Mouse (Mus musculus) forebrain, embryonic 14.5 days (tissue): Measurements from ENCODE around the gene Chsy1. TPM values are rescaled to one million over a fixed set of nuclear protein-coding genes. Genes with fewer than 3 reads are reported as not detected.

Source experiments
- ATAC-seq: fragments of 200-750 bp; cut with Nextera tagmentation; 2 replicates; pipeline ENCODE4 v1.8.0; 2017; ENCODE audit warnings: mild to moderate bottlenecking, moderate library complexity
- DNase-seq: peaks from one replicate; pipeline ENCODE4 v3.0.0-alpha.2; 2015; ENCODE audit warnings: low spot score
- H3K27ac ChIP-seq: fragments of 300-500 bp; sonication (generic); 2 replicates; pipeline ENCODE4 v1.5.1; 2014; ENCODE audit warnings: low read depth, mild to moderate bottlenecking, control low read depth, low read length, moderate library complexity
- H3K27me3 ChIP-seq: fragments of 300-500 bp; sonication (generic); replicated peaks from 2 replicates; pipeline ENCODE4 v1.6.1; 2014; ENCODE audit warnings: low read length, control low read depth, mixed read lengths; ENCODE audit not compliant: control insufficient read depth, insufficient read depth
- H3K36me3 ChIP-seq: fragments of 300-500 bp; sonication (generic); 2 replicates; pipeline ENCODE4 v1.6.1; 2014; ENCODE audit warnings: low read length, control low read depth; ENCODE audit not compliant: control insufficient read depth, insufficient read depth
- H3K4me1 ChIP-seq: fragments of 300-500 bp; sonication (generic); 2 replicates; pipeline ENCODE4 v1.6.1; 2014; ENCODE audit warnings: antibody characterized with exemption, low read length, control low read depth; ENCODE audit not compliant: control insufficient read depth, insufficient read depth
- H3K4me2 ChIP-seq: fragments of 300-500 bp; sonication (generic); 2 replicates; pipeline ENCODE4 v1.6.1; 2014; ENCODE audit warnings: mild to moderate bottlenecking, control low read depth, low read length
- H3K4me3 ChIP-seq: fragments of 300-500 bp; sonication (generic); 2 replicates; pipeline ENCODE4 v1.5.1; 2014; ENCODE audit warnings: low read depth, low read length, control low read depth
- H3K9ac ChIP-seq: fragments of 300-500 bp; sonication (generic); 2 replicates; pipeline ENCODE4 v1.6.1; 2014; ENCODE audit warnings: mild to moderate bottlenecking, low read length, control low read depth, moderate library complexity
- H3K9me3 ChIP-seq: fragments of 300-500 bp; sonication (generic); replicated peaks from 2 replicates; pipeline ENCODE4 v1.6.1; 2016; ENCODE audit warnings: low read length, control low read depth, mixed read lengths; ENCODE audit not compliant: control insufficient read depth
- WGBS: fragments of 180-500 bp; shearing (Covaris S2); extraction: QIAGEN DNeasy Blood & Tissue Kit; methylation state at CpG from one replicate; pipeline ENCODE4 v1.1.7; 2014; 5-methylcytosine and 5-hydroxymethylcytosine counted together
- polyA plus RNA-seq: library from polyadenylated mRNA; unstranded; fragments of >200 nt; fragmentation: Nextera tagmentation; extraction: Ambion mirVana; gene quantifications from 2 replicates; pipeline ENCODE4 v1.2.1, GENCODE M21; 2014

Chsy1 gene
- polyA plus RNA-seq, 1 experiment from 2014 or later = 17.8 TPM

DNA sequence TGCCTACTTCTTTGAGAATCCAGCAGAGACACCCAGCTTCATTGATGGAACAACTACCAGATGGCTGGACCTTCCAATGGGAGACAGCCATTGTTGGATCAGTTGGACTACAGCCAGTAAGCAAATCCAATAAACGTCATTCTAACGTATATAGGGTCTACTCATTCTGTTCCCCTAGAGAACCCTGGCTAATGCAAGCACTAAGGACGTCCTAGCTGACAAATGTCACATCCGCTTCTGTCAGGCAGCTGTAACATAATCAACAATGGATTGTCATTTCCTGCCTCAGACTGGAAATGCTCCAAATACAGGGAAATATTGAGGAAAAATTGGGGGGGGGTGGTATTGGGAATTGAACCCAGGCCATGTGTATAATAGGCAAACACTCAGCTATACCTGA is 3.5 kb upstream of the Chsy1 start:
- no peaks in the 10 kb centered on the region for H3K36me3 ChIP-seq
- H3K27me3 ChIP-seq = 0 out of 2 replicates have a peak, but pooled peaks cover 4% of the 10 kb centered on the region
- H3K4me2 ChIP-seq = no peak overlapping the region
- H3K9me3 ChIP-seq = no peaks in the 10 kb centered on the region
- no peak overlapping the region for H3K9ac ChIP-seq
- peaks cover under 1% of the 10 kb centered on the region; the same call in 1 of the 2 replicates for H3K4me1 ChIP-seq
- no peak overlapping the region for H3K4me3 ChIP-seq
- ATAC-seq (no peak), DNase-seq (no peak)
- H3K27ac ChIP-seq = no peak overlapping the region
- 57% methylated on average over 4 of the region's 4 CpGs for WGBS

DNA sequence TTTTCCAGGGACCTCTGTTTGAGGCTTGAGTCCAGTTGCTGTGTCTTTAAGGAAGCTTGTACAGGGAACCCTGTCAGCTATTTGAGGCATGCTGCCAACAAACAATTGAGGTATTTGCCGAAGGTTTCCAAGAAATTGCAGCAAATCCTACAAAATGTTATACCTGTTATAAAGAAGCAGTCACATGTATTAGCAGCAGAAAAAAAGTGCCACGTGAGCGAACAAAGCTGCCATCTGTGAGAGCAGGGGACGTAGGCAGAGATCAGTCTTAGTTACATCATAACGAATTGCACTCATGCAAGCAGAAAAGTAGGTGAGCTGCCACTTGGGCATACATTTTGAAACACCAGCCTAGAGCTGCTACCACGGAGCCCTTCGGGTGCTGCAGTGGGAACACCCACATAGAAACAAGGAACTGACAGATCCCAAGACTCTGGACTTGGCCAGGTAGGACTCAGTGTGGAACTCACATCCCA is 2.7 kb upstream of the Chsy1 start:
- Histone ChIP-seq H3K27me3 (0 out of 2 replicates have a peak, but pooled peaks cover 4% of the 10 kb centered on the region), H3K36me3 (no peaks in the 10 kb centered on the region), H3K27ac (no peak overlapping the region), H3K9me3 (no peaks in the 10 kb centered on the region), H3K4me1 (peaks cover 7% of the 10 kb centered on the region), H3K4me2 (no peak overlapping the region), H3K9ac (no peak overlapping the region), H3K4me3 (no peak overlapping the region)
- ATAC-seq (no peak), DNase-seq (no peak)
- 55% methylated on average over 7 of the region's 7 CpGs for WGBS

DNA sequence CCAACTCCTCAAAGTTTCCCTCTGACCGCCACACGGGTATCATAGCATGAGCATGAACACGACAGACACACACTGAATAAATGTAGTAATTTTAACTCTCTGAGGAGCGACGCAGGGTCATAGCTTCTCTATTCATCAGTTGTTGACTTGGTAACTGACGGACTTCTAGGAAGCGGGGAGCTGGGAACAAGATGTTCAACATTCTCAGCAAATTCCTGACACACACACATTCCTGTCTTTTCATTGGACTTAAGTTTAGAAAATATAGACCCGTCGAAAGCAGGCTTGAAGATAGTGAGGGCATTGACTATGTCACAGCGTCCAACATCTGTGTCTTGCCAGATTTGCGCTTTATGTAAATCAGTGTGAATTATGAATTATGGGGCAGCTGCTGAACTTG is 2.1 kb upstream of the Chsy1 start:
- Histone ChIP-seq H3K4me2 (no peak overlapping the region), H3K9me3 (no peaks in the 10 kb centered on the region), H3K9ac (no peak overlapping the region), H3K4me3 (no peak overlapping the region), H3K27ac (no peak overlapping the region), H3K36me3 (no peaks in the 10 kb centered on the region), H3K4me1 (peaks cover 7% of the 10 kb centered on the region), H3K27me3 (0 out of 2 replicates have a peak, but pooled peaks cover 4% of the 10 kb centered on the region)
- 80% methylated on average over 11 of the region's 11 CpGs for WGBS
- no peak for DNase-seq
- ATAC-seq = no peak

DNA sequence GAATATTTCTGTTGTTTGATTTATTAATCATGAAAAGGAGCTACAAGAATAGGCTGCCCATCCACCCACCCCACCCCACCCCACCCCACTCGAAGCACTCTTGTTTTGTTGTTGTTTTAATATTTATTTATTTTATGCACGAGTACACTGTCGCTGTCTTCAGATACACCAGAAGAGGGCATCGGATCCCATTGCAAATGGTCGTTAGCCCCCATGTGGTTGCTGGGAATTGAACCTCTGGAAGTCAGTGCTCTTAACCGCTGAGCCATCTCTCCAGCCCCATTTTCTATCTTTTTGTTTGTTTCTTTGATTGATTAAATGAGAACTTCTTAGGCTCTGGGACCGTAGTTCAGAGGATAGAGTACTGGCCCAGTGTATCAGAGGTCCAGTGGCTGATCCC is 1.4 kb upstream of the Chsy1 start:
- Histone ChIP-seq H3K4me2 (no peak overlapping the region), H3K36me3 (no peaks in the 10 kb centered on the region), H3K4me3 (no peak overlapping the region), H3K9ac (no peak overlapping the region), H3K4me1 (peaks cover 7% of the 10 kb centered on the region), H3K27me3 (0 out of 2 replicates have a peak, but pooled peaks cover 4% of the 10 kb centered on the region), H3K27ac (no peak overlapping the region), H3K9me3 (no peaks in the 10 kb centered on the region)
- 9% methylated on average over 7 of the region's 7 CpGs for WGBS
- peak; percentile 60 for DNase-seq
- no peak for ATAC-seq

DNA sequence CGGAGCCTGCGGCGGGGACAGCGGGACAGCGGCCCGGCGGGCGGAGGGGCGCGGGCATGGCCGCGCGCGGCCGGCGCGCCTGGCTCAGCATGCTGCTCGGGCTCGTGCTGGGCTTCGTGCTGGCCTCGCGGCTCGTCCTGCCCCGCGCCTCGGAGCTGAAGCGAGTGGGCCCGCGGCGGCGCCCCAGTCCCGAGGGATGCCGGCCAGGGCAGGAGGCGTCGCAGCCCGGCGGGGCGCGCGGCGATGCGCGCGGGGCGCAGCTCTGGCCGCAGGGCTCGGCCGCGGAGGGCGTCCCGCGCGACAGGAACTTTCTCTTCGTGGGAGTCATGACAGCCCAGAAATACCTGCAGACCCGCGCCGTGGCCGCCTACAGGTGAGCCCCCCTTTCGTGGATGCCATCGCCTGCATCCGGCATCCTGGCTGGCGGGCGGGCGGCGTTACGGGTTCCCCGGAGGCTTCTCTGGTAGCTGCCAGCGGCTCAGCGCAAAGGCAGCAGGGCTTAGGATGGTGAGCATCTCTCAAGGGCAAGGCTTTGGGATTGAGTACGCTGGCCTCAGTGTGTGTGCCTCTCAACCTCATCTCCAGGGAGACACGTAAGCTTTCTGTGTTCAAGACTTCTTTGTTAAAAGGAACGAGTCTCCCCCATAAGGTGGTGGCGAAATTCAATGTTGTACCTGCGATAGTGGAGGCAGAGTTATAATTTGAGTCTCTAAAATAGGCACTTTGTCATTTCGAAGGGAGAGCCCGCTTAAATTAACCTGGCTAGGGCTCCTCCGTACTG is 730 bp downstream of the Chsy1 start:
- WGBS = under 1% methylated on average over 70 of the region's 77 CpGs

DNA sequence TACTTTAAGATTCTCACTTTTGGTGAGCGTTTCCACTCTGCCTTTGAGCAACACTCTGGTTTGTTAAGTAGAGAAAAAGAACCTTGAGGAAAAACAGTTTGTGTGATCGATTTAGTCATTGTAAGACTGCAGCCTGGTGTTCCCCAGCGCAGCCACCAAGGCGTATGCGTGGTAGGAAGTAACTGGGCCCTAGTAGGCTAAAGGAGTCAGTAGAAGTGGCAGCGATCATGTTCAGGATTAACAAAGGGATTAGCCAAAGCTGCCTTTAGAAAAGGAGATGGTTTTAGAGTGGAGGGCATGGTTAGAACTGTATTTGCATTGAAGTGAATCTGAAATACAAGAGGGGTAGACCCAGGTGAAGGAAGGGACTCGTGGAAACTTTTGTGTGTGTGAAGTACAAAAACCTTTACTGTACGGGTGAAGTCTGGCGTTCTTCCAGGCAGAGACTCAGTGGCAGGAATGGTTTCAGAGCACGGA is 1.4 kb downstream of the Chsy1 start:
- WGBS = under 1% methylated on average over 10 of the region's 10 CpGs
- ATAC-seq (no peak), DNase-seq (peak; percentile 56)

More for the DNA sequence above, 730 bp downstream of the Chsy1 start:
- no peaks in the 10 kb centered on the region for H3K9me3 ChIP-seq
- peak overlapping the region; percentile 95 for H3K27ac ChIP-seq
- H3K4me3 ChIP-seq = peak overlapping the region; percentile 91
- peaks cover 13% of the 10 kb centered on the region for H3K4me1 ChIP-seq
- H3K36me3 ChIP-seq = no peaks in the 10 kb centered on the region
- ATAC-seq (peak; percentile 49), DNase-seq (peak; percentile 52)
- peak overlapping the region; percentile 94 for H3K4me2 ChIP-seq
- 0 out of 2 replicates have a peak, but pooled peaks cover 4% of the 10 kb centered on the region for H3K27me3 ChIP-seq
- peak overlapping the region; percentile 96 for H3K9ac ChIP-seq

DNA sequence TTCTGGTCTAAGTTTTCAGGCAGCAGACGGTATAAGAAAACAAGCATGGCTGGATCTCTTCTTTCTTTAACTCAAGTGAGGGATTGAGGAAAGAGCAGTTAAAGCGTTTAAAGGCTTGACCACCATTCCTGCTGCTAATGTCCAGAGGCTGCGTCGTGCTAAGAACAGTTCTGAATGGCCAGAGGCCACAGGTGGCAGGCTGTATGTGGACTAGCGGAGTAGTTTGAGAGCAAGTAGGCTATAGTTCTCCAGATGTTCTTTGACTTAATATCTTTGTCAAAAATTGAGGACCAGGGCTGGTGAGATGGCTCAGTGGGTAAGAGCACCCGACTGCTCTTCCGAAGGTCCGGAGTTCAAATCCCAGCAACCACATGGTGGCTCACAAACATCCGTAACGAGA is 1.9 kb downstream of the Chsy1 start:
- Histone ChIP-seq H3K27ac (no peak overlapping the region), H3K4me2 (peak overlapping the region; percentile 94), H3K4me1 (peaks cover 15% of the 10 kb centered on the region), H3K36me3 (no peaks in the 10 kb centered on the region), H3K27me3 (0 out of 2 replicates have a peak, but pooled peaks cover 4% of the 10 kb centered on the region), H3K4me3 (peak overlapping the region; percentile 91), H3K9me3 (no peaks in the 10 kb centered on the region), H3K9ac (peak overlapping the region; percentile 96)
- 56% methylated on average over 10 of the region's 10 CpGs for WGBS
- no peak for ATAC-seq
- no peak for DNase-seq

More for the DNA sequence above, 1.4 kb downstream of the Chsy1 start:
- 0 out of 2 replicates have a peak, but pooled peaks cover 4% of the 10 kb centered on the region for H3K27me3 ChIP-seq
- peaks cover 15% of the 10 kb centered on the region for H3K4me1 ChIP-seq
- H3K4me2 ChIP-seq = peak overlapping the region; percentile 94
- H3K4me3 ChIP-seq = peak overlapping the region; percentile 91
- H3K9ac ChIP-seq = peak overlapping the region; percentile 96
- no peaks in the 10 kb centered on the region for H3K36me3 ChIP-seq
- H3K9me3 ChIP-seq = no peaks in the 10 kb centered on the region
- peak overlapping the region; percentile 95; the same call in 1 of the 2 replicates for H3K27ac ChIP-seq

DNA sequence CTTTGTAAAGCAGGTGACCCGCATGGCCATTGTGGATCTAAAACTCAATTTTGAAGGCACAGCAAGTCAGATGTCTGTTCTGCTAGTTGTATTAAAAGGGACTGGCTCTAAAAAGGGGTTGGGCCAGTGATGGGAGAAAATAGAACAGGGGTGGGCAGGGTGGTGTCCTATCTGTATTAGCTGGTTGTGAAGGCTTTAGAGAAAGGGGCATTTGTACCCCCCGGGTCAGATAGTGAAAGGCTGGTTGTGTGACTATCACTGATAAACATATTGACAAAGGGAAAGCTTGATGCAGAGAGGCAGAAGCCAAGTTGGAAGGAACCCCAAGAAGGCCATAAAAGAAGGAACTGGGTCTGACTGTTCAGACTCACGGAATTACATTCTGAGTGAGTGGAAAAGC is 4.2 kb downstream of the Chsy1 start:
- DNase-seq (no peak), ATAC-seq (no peak)
- Histone ChIP-seq H3K27me3 (no peaks in the 10 kb centered on the region), H3K4me1 (peaks cover 15% of the 10 kb centered on the region), H3K27ac (no peak overlapping the region), H3K4me2 (no peak overlapping the region), H3K9ac (no peak overlapping the region), H3K4me3 (no peak overlapping the region), H3K9me3 (no peaks in the 10 kb centered on the region), H3K36me3 (no peaks in the 10 kb centered on the region)
- 88% methylated on average over 3 of the region's 3 CpGs for WGBS

DNA sequence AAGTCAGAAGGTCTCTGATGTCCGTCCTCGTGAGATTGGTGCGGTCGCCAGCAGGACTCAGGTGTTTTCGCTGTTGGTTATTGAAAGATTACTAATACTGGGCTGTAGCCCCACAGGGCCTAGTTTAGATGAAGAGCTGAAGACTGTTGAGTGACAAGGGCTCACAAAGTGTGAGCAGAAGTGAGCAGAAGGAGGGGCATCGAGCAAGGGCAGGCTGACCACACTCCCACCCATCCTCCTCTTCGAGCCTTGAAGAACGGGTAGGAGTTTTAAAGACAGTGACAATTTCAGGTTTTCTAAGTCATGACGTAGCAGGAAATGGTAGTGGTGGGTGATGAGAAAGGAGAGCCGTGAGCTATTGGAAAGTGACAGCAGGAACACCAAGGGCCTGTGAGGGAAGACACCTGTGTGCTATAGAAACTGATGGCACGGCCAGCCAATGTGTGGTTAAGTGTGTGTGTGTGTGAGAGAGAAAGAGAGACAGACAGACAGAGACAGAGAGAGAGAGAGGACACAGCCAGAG is 6.6 kb downstream of the Chsy1 start:
- H3K4me2 ChIP-seq = no peak overlapping the region
- H3K9ac ChIP-seq = no peak overlapping the region
- WGBS = 92% methylated on average over 11 of the region's 11 CpGs
- H3K27me3 ChIP-seq = no peaks in the 10 kb centered on the region
- no peak overlapping the region for H3K27ac ChIP-seq
- no peak for ATAC-seq
- H3K9me3 ChIP-seq = no peaks in the 10 kb centered on the region
- DNase-seq = no peak
- H3K36me3 ChIP-seq = no peaks in the 10 kb centered on the region
- no peak overlapping the region for H3K4me3 ChIP-seq
- H3K4me1 ChIP-seq = peaks cover 26% of the 10 kb centered on the region
